Mouse (Mus musculus) limb, embryonic 13.5 days (tissue): Measurements from ENCODE around the gene Gm10073. TPM values are rescaled to one million over a fixed set of nuclear protein-coding genes. Genes with fewer than 3 reads are reported as not detected.
"Not testable (repeated sequence)": the region's sequence is repeated elsewhere in the genome, so short reads cannot be mapped to it uniquely, and the experiment has no call there.

ENCODE experiments used
- ATAC-seq: fragments of 200-750 bp; cut with Nextera tagmentation; 2 replicates; pipeline ENCODE4 v1.8.0; 2017; ENCODE audit warnings: low read depth, moderate number of reproducible peaks, moderate TSS enrichment; ENCODE audit not compliant: low FRiP score
- H3K27ac ChIP-seq: fragments of 300-500 bp; sonication (generic); 2 replicates; pipeline ENCODE4 v1.5.1; 2015; ENCODE audit warnings: inconsistent platforms, mild to moderate bottlenecking, moderate library complexity
- H3K27me3 ChIP-seq: fragments of 300-500 bp; sonication (generic); 2 replicates; pipeline ENCODE4 v1.6.1; 2015; ENCODE audit warnings: mild to moderate bottlenecking, inconsistent platforms
- H3K36me3 ChIP-seq: fragments of 300-500 bp; sonication (generic); 2 replicates; pipeline ENCODE4 v1.6.1; 2015; ENCODE audit warnings: inconsistent platforms, mild to moderate bottlenecking, moderate library complexity
- H3K4me1 ChIP-seq: fragments of 300-500 bp; sonication (generic); 2 replicates; pipeline ENCODE4 v1.6.1; 2015; ENCODE audit warnings: inconsistent platforms
- H3K4me2 ChIP-seq: fragments of 300-500 bp; sonication (generic); replicated peaks from 2 replicates; pipeline ENCODE4 v1.6.1; 2015; ENCODE audit warnings: inconsistent platforms, mild to moderate bottlenecking, moderate library complexity
- H3K4me3 ChIP-seq: fragments of 300-500 bp; sonication (generic); 2 replicates; pipeline ENCODE4 v1.5.1; 2015; ENCODE audit warnings: moderate library complexity, mild to moderate bottlenecking, inconsistent platforms
- H3K9ac ChIP-seq: fragments of 300-500 bp; sonication (generic); 2 replicates; pipeline ENCODE4 v1.6.1; 2015; ENCODE audit warnings: mild to moderate bottlenecking, inconsistent platforms
- H3K9me3 ChIP-seq: fragments of 300-500 bp; sonication (generic); 2 replicates; pipeline ENCODE4 v1.6.1; 2016; ENCODE audit warnings: inconsistent platforms
- WGBS: fragments of 180-500 bp; shearing (Covaris S2); methylation state at CpG from one replicate; pipeline ENCODE4 v1.1.7; 2015; 5-methylcytosine and 5-hydroxymethylcytosine counted together
- polyA plus RNA-seq: library from polyadenylated mRNA; unstranded; fragments of >200 nt; fragmentation: Nextera tagmentation; extraction: Ambion mirVana; gene quantifications from 2 replicates; pipeline ENCODE4 v1.2.1, GENCODE M21; 2015

The Gm10073 gene
- polyA plus RNA-seq, 1 experiment from 2014 or later = 13.8 TPM

GRCm38 (mm10) chr8:106609076-106609903, 36.0 kb upstream of the Gm10073 start:
- H3K4me2 ChIP-seq = no peak overlapping the region
- WGBS = 67% methylated on average over 7 of the region's 7 CpGs
- H3K36me3 ChIP-seq = no peaks in the 10 kb centered on the region
- peaks cover 47% of the 10 kb centered on the region for H3K27me3 ChIP-seq
- no peak overlapping the region for H3K9ac ChIP-seq
- no peak for ATAC-seq
- H3K9me3 ChIP-seq = no peaks in the 10 kb centered on the region
- no peak overlapping the region for H3K4me3 ChIP-seq
- H3K27ac ChIP-seq = no peak overlapping the region
- no peaks in the 10 kb centered on the region; the same call in 1 of the 2 replicates for H3K4me1 ChIP-seq

- ATAC-seq = no peak
- Histone ChIP-seq H3K9me3 (no peaks in the 10 kb centered on the region), H3K27me3 (peaks cover 56% of the 10 kb centered on the region), H3K4me1 (peaks cover 9% of the 10 kb centered on the region), H3K36me3 (no peaks in the 10 kb centered on the region), H3K4me2 (no peak overlapping the region), H3K4me3 (no peak overlapping the region), H3K9ac (no peak overlapping the region), H3K27ac (no peak overlapping the region)
- 51% methylated on average over 3 of the region's 3 CpGs for WGBS
These were observed 35.2 kb upstream of the Gm10073 start for GRCm38 (mm10) chr8:106608425-106608824.

GRCm38 (mm10) chr8:106607783-106608182, 34.5 kb upstream of the Gm10073 start:
- Histone ChIP-seq H3K27me3 (peaks cover 62% of the 10 kb centered on the region), H3K4me1 (peaks cover 15% of the 10 kb centered on the region)
- H3K4me3 ChIP-seq, H3K27ac ChIP-seq, ATAC-seq, H3K4me2 ChIP-seq, H3K9me3 ChIP-seq, H3K36me3 ChIP-seq, H3K9ac ChIP-seq: not testable (repeated sequence)
- 92% methylated on average over 4 of the region's 4 CpGs for WGBS

GRCm38 (mm10) chr8:106606601-106607145, 33.4 kb upstream of the Gm10073 start:
- no peak overlapping the region for H3K4me3 ChIP-seq
- no peaks in the 10 kb centered on the region for H3K9me3 ChIP-seq
- H3K4me1 ChIP-seq = peaks cover 16% of the 10 kb centered on the region
- H3K9ac ChIP-seq = no peak overlapping the region
- H3K36me3 ChIP-seq = no peaks in the 10 kb centered on the region
- H3K27ac ChIP-seq = no peak overlapping the region
- ATAC-seq = no peak
- 36% methylated on average over 15 of the region's 15 CpGs for WGBS
- no peak overlapping the region for H3K4me2 ChIP-seq
- H3K27me3 ChIP-seq = peaks cover 73% of the 10 kb centered on the region

GRCm38 (mm10) chr8:106606121-106606520, 32.9 kb upstream of the Gm10073 start:
- Histone ChIP-seq H3K9me3 (no peaks in the 10 kb centered on the region), H3K4me3 (no peak overlapping the region), H3K9ac (no peak overlapping the region), H3K27me3 (peaks cover 78% of the 10 kb centered on the region), H3K36me3 (no peaks in the 10 kb centered on the region), H3K27ac (no peak overlapping the region), H3K4me1 (peaks cover 16% of the 10 kb centered on the region), H3K4me2 (no peak overlapping the region)
- WGBS = 45% methylated on average over 4 of the region's 4 CpGs
- ATAC-seq = no peak

GRCm38 (mm10) chr8:106605657-106606056, 32.4 kb upstream of the Gm10073 start:
- H3K9me3 ChIP-seq = no peaks in the 10 kb centered on the region
- H3K27me3 ChIP-seq = peaks cover 79% of the 10 kb centered on the region
- peaks cover 16% of the 10 kb centered on the region for H3K4me1 ChIP-seq
- no peak overlapping the region for H3K27ac ChIP-seq
- no peak for ATAC-seq
- no peaks in the 10 kb centered on the region for H3K36me3 ChIP-seq
- 66% methylated on average over 7 of the region's 7 CpGs for WGBS
- no peak overlapping the region for H3K9ac ChIP-seq
- no peak overlapping the region for H3K4me2 ChIP-seq
- H3K4me3 ChIP-seq = no peak overlapping the region

GRCm38 (mm10) chr8:106603933-106604332, 30.7 kb upstream of the Gm10073 start:
- Histone ChIP-seq H3K27me3 (peaks cover 76% of the 10 kb centered on the region), H3K27ac (no peak overlapping the region), H3K36me3 (no peaks in the 10 kb centered on the region), H3K4me1 (peaks cover 16% of the 10 kb centered on the region), H3K4me2 (peak overlapping the region; percentile 90), H3K9me3 (no peaks in the 10 kb centered on the region), H3K9ac (peak overlapping the region; percentile 64; the same call in 1 of the 2 replicates), H3K4me3 (peak overlapping the region; percentile 55)
- ATAC-seq = no peak
- WGBS = 2% methylated on average over 19 of the region's 19 CpGs

GRCm38 (mm10) chr8:106603131-106603819, 30.0 kb upstream of the Gm10073 start, which contains the start of gene Cdh1:
TSS of gene Cdh1 (plus strand) at chr8:106603351.
- Histone ChIP-seq H3K27me3 (peaks cover 77% of the 10 kb centered on the region), H3K4me2 (peak within 1 kb of the TSS; percentile 90), H3K27ac (no peak within 1 kb of the TSS), H3K9ac (peak within 1 kb of the TSS; percentile 64), H3K9me3 (no peaks in the 10 kb centered on the region), H3K4me3 (peak within 1 kb of the TSS; percentile 55), H3K36me3 (no peaks in the 10 kb centered on the region), H3K4me1 (peaks cover 16% of the 10 kb centered on the region)
- ATAC-seq = peak; percentile 44
- under 1% methylated on average over 53 of the region's 53 CpGs for WGBS

GRCm38 (mm10) chr8:106599265-106599979, 26.2 kb upstream of the Gm10073 start:
- H3K4me1 ChIP-seq = peaks cover 16% of the 10 kb centered on the region
- no peak for ATAC-seq
- H3K4me3 ChIP-seq = no peak overlapping the region
- no peaks in the 10 kb centered on the region for H3K9me3 ChIP-seq
- H3K36me3 ChIP-seq = no peaks in the 10 kb centered on the region
- H3K27ac ChIP-seq = no peak overlapping the region
- H3K27me3 ChIP-seq = peaks cover 45% of the 10 kb centered on the region
- 36% methylated on average over 7 of the region's 7 CpGs for WGBS
- H3K4me2 ChIP-seq = no peak overlapping the region
- no peak overlapping the region for H3K9ac ChIP-seq

- H3K27me3 ChIP-seq = peaks cover 22% of the 10 kb centered on the region
- H3K36me3 ChIP-seq = no peaks in the 10 kb centered on the region
- H3K4me2 ChIP-seq = no peak overlapping the region
- no peak overlapping the region for H3K9ac ChIP-seq
- no peak overlapping the region for H3K4me3 ChIP-seq
- no peak overlapping the region for H3K27ac ChIP-seq
- no peaks in the 10 kb centered on the region for H3K9me3 ChIP-seq
- no peaks in the 10 kb centered on the region for H3K4me1 ChIP-seq
- WGBS = 93% methylated on average over 5 of the region's 5 CpGs
- ATAC-seq = no peak
These were observed 23.8 kb upstream of the Gm10073 start for GRCm38 (mm10) chr8:106597067-106597466.

GRCm38 (mm10) chr8:106595623-106596022, 22.4 kb upstream of the Gm10073 start:
- not testable (repeated sequence) for H3K9me3 ChIP-seq, H3K9ac ChIP-seq, H3K36me3 ChIP-seq, H3K27ac ChIP-seq, H3K4me3 ChIP-seq, H3K4me2 ChIP-seq, H3K4me1 ChIP-seq, ATAC-seq, H3K27me3 ChIP-seq
- 92% methylated on average over 3 of the region's 3 CpGs for whole genome bisulfite sequencing

GRCm38 (mm10) chr8:106592458-106592857, 19.2 kb upstream of the Gm10073 start:
- Histone ChIP-seq H3K9ac (no peak overlapping the region), H3K4me3 (no peak overlapping the region), H3K4me2 (no peak overlapping the region), H3K4me1 (no peaks in the 10 kb centered on the region), H3K27me3 (no peaks in the 10 kb centered on the region), H3K27ac (no peak overlapping the region), H3K36me3 (no peaks in the 10 kb centered on the region), H3K9me3 (no peaks in the 10 kb centered on the region)
- 74% methylated on average over 3 of the region's 3 CpGs for WGBS
- no peak for ATAC-seq
